Mouse (Mus musculus): Measurements from ENCODE around the gene Gm2007. TPM values are rescaled to one million over a fixed set of nuclear protein-coding genes. Genes with fewer than 3 reads are reported as not detected.
"Not testable (repeated sequence)": the region's sequence is repeated elsewhere in the genome, so short reads cannot be mapped to it uniquely, and the experiment has no call there.

Gene Gm2007
- polyA plus RNA-seq (2014; fragmentation: Nextera tagmentation; extraction: Ambion mirVana), result not detected in 2 replicates

GRCm38 (mm10) chr2:175741237-175741636 lies at the start of gene Gm2007:
Gene Gm2007, plus strand, starts transcription at chr2:175741537.
- not testable (repeated sequence) for DNase-seq (ENCODE audit: low spot score); ATAC-seq (ENCODE audit: insufficient read depth, low FRiP score, low TSS enrichment); H3K4me1 ChIP-seq (ENCODE audit: control insufficient read depth, insufficient read depth, low read length); H3K9ac ChIP-seq (ENCODE audit: low read length); H3K27ac ChIP-seq (ENCODE audit: low read depth, low read length); H3K36me3 ChIP-seq (ENCODE audit: control insufficient read depth, insufficient read depth, low read length); H3K9me3 ChIP-seq (ENCODE audit: control insufficient read depth, low read length); H3K27me3 ChIP-seq (ENCODE audit: control insufficient read depth, insufficient read depth, low read length); H3K4me2 ChIP-seq (ENCODE audit: low read depth); H3K4me3 ChIP-seq (ENCODE audit: low read depth, low read length)
- no CpG with 5 or more reads among the region's 2 CpGs for WGBS

- no CpG with 5 or more reads among the region's 9 CpGs for WGBS
- not testable (repeated sequence) for H3K4me1 ChIP-seq (ENCODE audit: control insufficient read depth, insufficient read depth, low read length); H3K27ac ChIP-seq (ENCODE audit: low read depth, low read length); H3K4me2 ChIP-seq (ENCODE audit: low read depth); ATAC-seq (ENCODE audit: insufficient read depth, low FRiP score, low TSS enrichment); H3K4me3 ChIP-seq (ENCODE audit: low read depth, low read length); H3K27me3 ChIP-seq (ENCODE audit: control insufficient read depth, insufficient read depth, low read length); DNase-seq (ENCODE audit: low spot score); H3K9ac ChIP-seq (ENCODE audit: low read length); H3K9me3 ChIP-seq (ENCODE audit: control insufficient read depth, low read length); H3K36me3 ChIP-seq (ENCODE audit: control insufficient read depth, insufficient read depth, low read length)
Observed at GRCm38 (mm10) chr2:175703546-175703945, 37.8 kb upstream of the Gm2007 start, which contains the start of gene Zfp969. Gene Zfp969, minus strand, starts transcription at chr2:175703646.

- H3K9ac ChIP-seq (ENCODE audit: low read length); H3K9me3 ChIP-seq (ENCODE audit: control insufficient read depth, low read length); DNase-seq (ENCODE audit: low spot score); H3K4me1 ChIP-seq (ENCODE audit: control insufficient read depth, insufficient read depth, low read length); H3K4me3 ChIP-seq (ENCODE audit: low read depth, low read length); H3K27ac ChIP-seq (ENCODE audit: low read depth, low read length); ATAC-seq (ENCODE audit: insufficient read depth, low FRiP score, low TSS enrichment); H3K4me2 ChIP-seq (ENCODE audit: low read depth); H3K27me3 ChIP-seq (ENCODE audit: control insufficient read depth, insufficient read depth, low read length); H3K36me3 ChIP-seq (ENCODE audit: control insufficient read depth, insufficient read depth, low read length): not testable (repeated sequence)
- WGBS, result no CpG with 5 or more reads among the region's 6 CpGs
Observed at GRCm38 (mm10) chr2:175800993-175801392, 59.7 kb downstream of the Gm2007 start, which contains the start of gene Gm14288. Gene Gm14288, minus strand, starts transcription at chr2:175801093.

Other genes starting within 250 kb of the Gm2007 start
- not detected in 2 replicates for gene Gm11007, start 97.6 kb upstream of the Gm2007 start, polyA plus RNA-seq (2014; fragmentation: Nextera tagmentation; extraction: Ambion mirVana)
- gene Zfp969, start 37.9 kb upstream of the Gm2007 start, polyA plus RNA-seq (2014; fragmentation: Nextera tagmentation; extraction: Ambion mirVana), result 10.8 and 11.7 TPM in 2 replicates
- 3.1 and 3.2 TPM in 2 replicates for gene Gm14288, start 59.6 kb downstream of the Gm2007 start, polyA plus RNA-seq (2014; fragmentation: Nextera tagmentation; extraction: Ambion mirVana)
- 21.7 and 23.3 TPM in 2 replicates for gene Gm6710, start 127.7 kb downstream of the Gm2007 start, polyA plus RNA-seq (2014; fragmentation: Nextera tagmentation; extraction: Ambion mirVana)
- 3.8 and 4.2 TPM in 2 replicates for gene Zfp966, start 189.6 kb downstream of the Gm2007 start, polyA plus RNA-seq (2014; fragmentation: Nextera tagmentation; extraction: Ambion mirVana)
- gene Gm2026, start 223.8 kb downstream of the Gm2007 start, polyA plus RNA-seq (2014; fragmentation: Nextera tagmentation; extraction: Ambion mirVana), result 27.3 and 31.3 TPM in 2 replicates